Mouse (Mus musculus) adrenal gland, adult 8-10 months (tissue): ENCODE results near the gene Prr9. TPM values are rescaled to one million over a fixed set of nuclear protein-coding genes. Genes with fewer than 3 reads are reported as not detected.

Source experiments
- DNase-seq: peaks from one replicate; pipeline ENCODE4 v3.0.0; 2022
- total RNA-seq, 4 experiments: library from RNA; stranded (reverse); gene quantifications; 2 replicates each; pipeline ENCODE4 v1.2.4; 2022

Gene Prr9
- total RNA-seq, result not detected

DNA sequence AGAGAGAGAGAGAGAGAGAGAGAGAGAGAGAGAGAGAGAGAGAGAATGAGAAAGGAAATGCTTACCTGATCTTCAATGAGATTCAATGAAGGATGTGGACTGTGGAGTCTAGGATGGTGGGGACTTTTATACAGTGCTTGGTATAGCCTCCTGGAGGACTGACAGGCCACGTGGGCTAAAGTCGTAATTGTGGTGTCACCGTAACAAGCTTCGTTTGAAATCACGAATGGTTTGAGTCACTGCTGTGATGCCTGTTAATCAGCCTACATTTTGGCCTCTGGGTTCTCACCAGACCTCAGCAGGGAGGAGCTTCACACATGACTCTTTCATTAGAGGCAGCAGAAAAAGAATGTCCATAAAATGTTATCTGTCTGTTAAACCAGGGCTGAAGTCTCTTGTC lies at the start of gene Prr9:
Gene Prr9, minus strand, starts transcription at position 101 of the 400 bp plus-strand sequence.
- no peak for DNase-seq

DNA sequence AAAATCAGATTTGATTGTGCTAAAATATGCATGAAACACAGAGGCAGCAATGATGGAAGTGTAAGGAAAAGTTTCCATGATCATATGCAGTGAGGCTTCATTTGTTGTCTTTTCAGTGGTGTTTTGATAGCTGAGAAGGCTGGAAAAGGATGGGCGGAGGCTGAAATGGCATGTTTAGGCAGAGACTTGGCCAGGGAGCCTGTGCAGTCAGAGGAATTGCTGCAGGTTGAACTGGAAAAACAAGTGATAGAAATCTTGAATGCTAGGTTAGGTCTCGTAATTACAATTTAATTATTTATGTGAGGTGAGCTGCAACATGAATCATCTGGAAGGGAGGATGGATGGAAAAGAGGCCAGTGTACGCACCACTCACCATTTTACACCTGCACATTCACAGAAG lies 46.1 kb upstream of the Prr9 start:
- DNase-seq, result no peak

DNA sequence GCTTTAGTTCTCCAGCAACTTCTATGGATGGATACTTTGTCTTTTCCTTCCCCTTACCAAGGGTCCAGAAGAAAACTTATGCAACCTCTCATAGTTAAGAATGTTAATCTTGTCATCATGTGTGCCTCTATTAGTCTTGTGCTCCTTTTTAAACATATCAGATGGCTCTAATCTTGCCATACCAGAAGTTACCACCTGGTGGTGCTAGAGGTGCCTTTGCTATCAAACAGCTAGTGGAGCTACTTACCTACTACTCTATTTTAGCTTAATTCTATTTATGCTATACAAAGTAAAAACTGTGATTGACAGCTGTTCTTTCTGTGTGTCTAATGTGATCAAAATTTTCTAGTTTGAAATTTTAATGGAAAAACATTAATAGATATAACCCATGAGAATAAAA lies 29.6 kb upstream of the Prr9 start:
- peak; percentile 21 for DNase-seq

DNA sequence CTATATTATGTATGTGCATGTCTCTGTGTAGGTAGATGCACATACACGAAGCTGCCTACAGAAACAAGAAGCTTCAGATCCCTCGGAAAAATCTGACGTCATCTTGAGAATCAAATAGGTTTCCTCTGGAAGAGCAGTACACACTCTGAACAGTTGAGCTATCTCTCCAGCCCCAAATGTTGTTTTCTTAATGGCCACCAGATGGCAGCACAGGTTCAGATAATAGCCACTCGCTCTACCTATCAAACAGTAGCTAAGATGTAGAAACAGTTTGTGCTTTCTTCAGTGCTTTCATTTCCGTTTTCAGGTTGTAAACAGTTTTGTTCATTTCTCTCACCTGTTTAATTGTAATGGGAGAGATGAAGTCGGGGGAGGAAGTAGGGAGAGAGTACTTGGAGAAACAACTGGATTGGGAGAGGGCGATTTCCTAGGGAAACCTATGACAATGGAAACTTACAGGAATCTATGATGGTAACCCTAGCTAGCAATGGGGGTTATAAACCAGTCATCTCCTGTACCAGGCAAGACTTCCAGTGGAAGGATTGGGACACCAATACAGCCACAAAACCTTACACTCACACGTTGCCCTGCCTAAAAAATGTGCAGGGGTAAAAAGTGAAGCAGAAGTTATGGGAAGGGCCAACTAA lies 27.0 kb upstream of the Prr9 start:
- DNase-seq, result peak; percentile 14

DNA sequence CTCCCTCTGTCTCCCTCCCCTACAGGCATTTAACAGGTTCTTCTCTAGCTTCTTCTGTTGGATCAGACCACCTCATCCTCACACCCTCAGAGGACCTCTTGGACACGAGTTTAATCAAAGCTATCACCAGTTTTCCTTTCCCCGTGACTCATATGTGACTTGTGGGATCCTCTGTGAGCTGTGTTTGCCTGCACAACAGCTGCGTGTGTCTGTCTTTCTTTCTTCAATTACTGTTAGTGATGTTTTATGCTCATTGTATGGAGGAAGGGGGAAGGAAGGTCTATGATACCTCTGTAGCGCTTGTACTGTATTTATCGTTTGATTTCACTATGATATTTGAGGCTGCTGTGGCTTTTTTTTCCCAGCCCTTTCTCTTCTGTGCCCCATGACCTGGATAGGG lies 24.2 kb upstream of the Prr9 start:
- DNase-seq, result no peak

DNA sequence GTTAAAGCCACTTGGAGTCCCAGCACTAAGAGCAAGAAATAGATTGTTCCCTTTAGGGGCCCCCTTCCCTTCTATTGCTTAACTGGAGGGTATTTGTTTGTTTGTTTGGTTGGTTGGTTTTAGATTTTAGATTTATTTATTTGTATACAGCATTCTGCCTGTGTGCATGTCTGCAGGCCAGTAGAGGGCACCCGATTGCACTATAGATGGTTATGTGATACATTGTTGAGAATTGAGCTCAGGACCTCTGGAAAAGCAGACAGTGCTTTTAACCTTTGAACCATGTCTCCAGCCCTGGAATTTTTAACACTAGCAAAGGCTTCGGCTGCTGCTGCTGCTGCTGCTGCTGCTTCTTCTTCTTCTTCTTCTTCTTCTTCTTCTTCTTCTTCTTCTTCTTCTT lies 23.7 kb upstream of the Prr9 start:
- DNase-seq, result no peak

DNA sequence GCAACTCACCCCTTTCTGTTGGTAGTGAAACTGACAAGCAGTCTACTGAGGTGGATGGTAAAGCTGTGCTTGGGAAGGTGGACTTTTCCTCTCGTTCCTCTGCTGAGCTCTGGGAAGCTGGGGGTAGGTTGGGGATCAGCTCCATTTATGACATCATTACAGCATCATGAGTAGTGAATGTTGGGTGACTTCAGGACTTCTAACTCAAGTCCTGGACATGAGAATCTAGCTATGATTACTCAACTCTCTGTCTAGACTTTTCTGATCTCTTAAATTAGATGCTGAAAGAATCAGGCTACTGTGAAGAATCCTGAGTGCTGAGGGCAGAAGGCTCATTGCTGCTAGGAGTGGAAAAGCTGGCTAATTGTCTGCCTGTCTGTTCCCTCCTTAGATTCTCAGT lies 18.9 kb upstream of the Prr9 start, which contains the start of gene Lelp1:
Gene Lelp1, minus strand, starts transcription at position 101 of the 400 bp plus-strand sequence.
- DNase-seq, result no peak

DNA sequence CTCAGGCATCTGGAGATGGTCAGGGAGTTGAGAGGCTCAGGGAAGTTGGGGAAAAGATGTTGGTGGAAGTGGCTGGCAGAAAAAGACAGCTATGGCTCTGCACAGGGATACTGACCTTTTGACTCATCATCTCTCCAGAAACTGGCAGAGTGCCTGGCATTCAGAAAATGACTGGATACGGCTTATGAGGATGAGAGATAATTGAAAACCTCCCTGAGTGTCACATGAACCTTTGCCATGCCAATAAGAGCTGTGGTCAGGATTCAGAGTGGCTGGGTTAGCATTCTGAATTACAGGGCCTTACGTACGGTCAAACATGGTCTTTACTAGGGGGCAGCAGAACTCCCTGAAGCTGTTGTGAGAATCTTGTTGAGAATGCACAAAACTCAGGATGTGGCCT lies 2.8 kb downstream of the Prr9 start:
- peak; percentile 19 for DNase-seq

DNA sequence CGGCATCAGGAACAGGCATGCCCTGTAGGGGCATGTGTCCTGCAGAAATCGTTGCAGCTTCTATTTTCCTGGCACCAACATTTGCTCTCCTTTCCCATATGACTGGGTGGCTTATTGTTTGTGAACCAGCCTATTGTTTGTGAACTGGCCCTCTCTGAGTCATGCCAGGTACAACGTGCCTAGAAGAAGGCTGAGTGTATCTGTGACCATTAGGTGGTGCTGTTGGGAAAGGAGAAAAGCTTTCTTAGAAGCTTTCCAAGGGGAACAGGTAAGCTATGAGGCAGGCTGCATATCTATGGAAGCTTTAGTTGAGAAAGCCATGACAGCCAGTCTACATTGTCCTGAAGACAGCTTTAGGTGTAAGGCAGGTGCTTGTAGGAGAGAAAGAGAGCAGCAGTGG lies 5.8 kb downstream of the Prr9 start:
- DNase-seq, result no peak

DNA sequence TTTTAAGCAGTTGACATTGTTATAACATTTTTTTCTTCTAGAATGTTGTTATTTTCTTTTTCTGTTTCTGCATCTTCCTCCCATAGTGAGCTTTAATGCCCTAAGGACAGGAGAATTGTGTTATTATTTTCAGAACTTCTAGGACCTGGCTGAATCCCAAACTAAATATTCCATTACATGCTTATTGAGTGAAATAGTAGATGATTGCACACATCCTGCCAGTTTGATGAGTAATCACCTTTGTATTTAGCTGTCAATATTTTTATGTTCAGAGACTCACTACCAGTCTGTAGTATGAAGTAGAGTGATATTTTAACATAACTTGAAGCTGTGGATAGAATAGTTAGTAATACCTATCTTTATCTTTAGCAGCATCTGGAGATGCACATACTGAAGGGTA lies 12.2 kb downstream of the Prr9 start:
- DNase-seq, result no peak

DNA sequence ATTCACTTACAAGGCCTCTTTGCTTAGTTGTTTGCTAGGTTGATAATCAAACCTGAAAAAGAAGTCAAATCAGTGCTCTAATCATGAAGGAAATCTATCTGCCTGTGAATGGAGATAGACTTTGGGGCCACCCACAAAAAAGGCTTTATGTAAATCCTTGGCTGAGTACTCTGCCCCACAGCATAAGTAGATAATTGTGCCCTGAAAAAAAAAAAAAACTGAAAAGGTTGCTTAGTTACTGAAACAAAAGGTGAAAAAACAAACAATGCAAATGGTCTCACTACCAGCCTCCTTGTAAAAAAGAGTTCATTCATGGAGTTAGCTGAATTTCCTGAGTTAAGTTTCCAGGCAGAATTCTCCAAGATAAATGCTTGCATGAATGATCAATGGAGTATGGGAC lies 13.0 kb downstream of the Prr9 start:
- DNase-seq, result no peak

DNA sequence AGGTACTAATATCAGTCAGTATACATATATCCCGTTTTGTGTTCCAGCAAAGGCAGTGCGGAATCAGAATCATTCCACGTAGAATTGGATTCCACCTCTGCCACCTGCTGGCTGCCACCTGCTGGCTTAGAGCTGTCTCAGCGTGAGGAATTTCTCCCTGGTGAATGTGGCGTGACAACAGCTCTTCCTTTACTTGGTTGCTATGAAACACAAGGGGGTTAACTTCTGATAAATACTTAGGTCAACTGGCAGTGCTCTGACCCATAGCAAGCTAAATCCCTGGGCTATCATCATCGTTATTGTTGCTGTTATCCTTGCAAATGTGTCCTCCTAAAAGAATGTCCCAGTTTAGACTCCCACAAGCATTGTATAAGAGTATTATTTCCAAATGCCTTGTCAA lies 17.2 kb downstream of the Prr9 start:
- DNase-seq, result no peak

DNA sequence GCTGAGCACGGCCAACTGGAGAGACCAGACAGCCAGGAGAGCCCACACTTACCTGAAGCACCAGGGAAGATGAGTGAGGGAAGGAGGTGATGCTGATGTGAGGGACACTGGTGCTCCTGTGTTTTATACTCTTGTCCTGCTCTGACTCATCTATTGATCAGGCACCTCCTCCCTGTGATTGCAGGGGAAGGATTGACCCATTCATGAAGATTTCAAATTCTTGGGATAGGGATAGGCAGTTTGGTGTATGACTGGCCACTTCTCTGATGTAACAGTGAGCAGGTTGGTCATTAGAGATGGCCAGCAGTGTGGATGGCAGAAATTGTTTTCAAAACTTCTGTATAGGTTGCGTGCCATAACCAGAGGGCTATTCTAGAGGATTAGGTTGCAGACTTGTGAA lies 40.7 kb downstream of the Prr9 start, which contains the start of gene Lor:
Gene Lor, minus strand, starts transcription at position 101 of the 400 bp plus-strand sequence.
- DNase-seq, result no peak

DNA sequence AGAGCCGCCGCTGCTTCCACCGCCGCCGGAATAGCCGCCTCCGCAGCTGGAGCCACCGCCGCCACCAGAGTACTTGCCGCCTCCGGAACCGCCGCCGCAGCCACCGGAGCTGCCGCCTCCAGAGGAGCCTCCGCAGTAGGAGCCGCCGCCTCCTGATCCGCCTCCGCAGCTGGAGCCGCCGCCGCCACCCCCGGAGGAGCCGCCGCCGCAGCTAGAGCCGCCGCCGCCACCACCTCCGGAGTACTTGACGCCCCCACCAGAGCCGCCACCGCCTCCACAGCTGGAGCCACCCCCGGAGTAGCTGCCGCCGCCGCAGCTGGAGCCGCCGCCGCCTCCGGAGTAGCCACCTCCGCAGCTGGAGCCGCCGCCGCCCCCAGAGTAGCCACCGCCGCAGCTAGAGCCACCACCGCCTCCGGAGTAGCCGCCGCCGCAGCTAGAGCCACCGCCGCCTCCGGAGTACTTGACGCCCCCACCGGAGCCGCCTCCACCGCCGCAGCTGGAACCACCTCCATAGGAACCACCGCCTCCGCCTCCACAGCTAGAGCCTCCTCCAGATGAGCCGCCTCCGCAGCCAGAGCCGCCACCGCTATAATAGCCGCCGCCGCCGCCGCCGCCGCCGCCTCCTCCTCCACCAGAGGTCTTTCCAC lies 42.3 kb downstream of the Prr9 start:
- peak; percentile 10 for DNase-seq

DNA sequence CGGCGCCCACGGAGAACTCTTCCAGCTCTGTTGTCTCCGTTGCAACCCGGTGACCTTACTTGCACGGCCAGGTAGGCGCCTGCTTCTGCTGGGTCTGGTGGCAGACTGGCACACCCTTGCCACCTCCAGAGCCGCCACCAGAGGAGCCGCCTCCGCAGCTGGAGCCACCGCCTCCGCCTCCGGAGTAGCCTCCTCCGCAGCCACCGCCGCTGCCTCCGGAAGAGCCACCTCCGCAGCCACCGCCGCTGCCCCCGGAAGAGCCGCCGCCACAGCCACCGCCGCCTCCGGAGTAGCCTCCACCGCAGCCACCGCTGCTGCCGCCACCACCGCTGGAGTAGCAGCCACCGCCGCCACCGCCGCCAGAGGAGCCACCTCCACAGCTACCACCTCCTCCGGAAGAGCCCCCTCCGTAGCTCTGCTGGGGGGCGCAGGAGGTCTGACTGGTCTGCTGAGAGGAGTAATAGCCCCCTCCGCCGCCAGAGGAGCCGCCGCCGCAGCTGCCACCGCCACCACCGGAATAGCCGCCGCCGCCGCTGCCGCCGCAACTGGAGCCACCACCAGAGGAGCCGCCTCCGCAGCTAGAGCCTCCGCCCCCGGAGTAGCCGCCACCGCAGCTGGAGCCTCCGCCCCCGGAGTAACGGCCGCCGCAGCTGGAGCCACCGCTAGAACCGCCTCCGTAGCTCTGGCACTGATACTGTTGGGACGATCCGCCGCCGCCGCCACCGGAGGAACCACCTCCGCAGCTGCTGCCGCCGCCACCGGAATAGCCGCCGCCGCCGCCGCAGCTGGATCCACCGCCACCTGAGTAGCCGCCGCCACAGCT lies 43.1 kb downstream of the Prr9 start:
- peak; percentile 68 for DNase-seq

Other genes with a start within 250 kb of the Prr9 start
- not detected for gene Pglyrp3, start 109.4 kb downstream of the Prr9 start, total RNA-seq
- gene Lor, start 40.8 kb downstream of the Prr9 start, total RNA-seq, result under 1 TPM in 1 of 4 experiments, not detected in 3; 0.17 TPM
- not detected for gene Lelp1, start 18.8 kb upstream of the Prr9 start, total RNA-seq
- gene Sprr2a1, start 91.9 kb upstream of the Prr9 start, total RNA-seq, result not detected
- not detected for gene Sprr2a2, start 92.0 kb upstream of the Prr9 start, total RNA-seq
- not detected for gene Sprr2a3, start 161.5 kb upstream of the Prr9 start, total RNA-seq
- gene Sprr2b, start 192.7 kb upstream of the Prr9 start, total RNA-seq, result not detected
- not detected for gene Sprr2d, start 215.2 kb upstream of the Prr9 start, total RNA-seq
- not detected for gene Sprr2e, start 228.2 kb upstream of the Prr9 start, total RNA-seq
- not detected for gene Sprr2f, start 241.2 kb upstream of the Prr9 start, total RNA-seq